Comparison of ENCODE assay signal across 31 mouse cellular contexts in genomic region chr6:114423051-114423676, GRCm38 (mm10). TPM values are rescaled to one million over a fixed set of nuclear protein-coding genes. Genes with fewer than 3 reads are reported as not detected.
DNase-seq lines count a peak whose midpoint lies in the region; ATAC-seq and TF ChIP-seq lines count a peak whose summit lies in the region.
"Had no signal": no experiment of that assay in that cellular context is flagged by ENCODE, and none has a peak within 500 bp of the region (broad histone marks: within the 10 kb centered on the region; RNA-seq: fewer than 3 reads in every experiment).

No protein-coding gene starts in this region.

- H3K36me3 ChIP-seq in kidney, embryonic 15.5 days: no peaks in the 10 kb centered on the region
- H3K36me3 ChIP-seq in lung, postnatal 0 days (ENCODE audit: insufficient read depth, low read length): no peaks in the 10 kb centered on the region
- H3K36me3 ChIP-seq in intestine, embryonic 15.5 days: no peaks in the 10 kb centered on the region
- H3K36me3 ChIP-seq in small intestine, adult 2 months (ENCODE audit: control insufficient read depth, insufficient read depth, low read length): no peaks in the 10 kb centered on the region
- H3K36me3 ChIP-seq in heart, embryonic 10.5 days: no peaks in the 10 kb centered on the region
- H3K36me3 ChIP-seq: embryonic facial prominence, embryonic 13.5 days; forebrain, embryonic 10.5 days; forebrain, embryonic 15.5 days; heart, embryonic 13.5 days; hindbrain, embryonic 15.5 days; limb, embryonic 13.5 days; midbrain, embryonic 13.5 days; stomach, embryonic 15.5 days had no signal

- no peak overlapping the region for H3K4me3 ChIP-seq in kidney, embryonic 15.5 days (replicated peaks)
- no peak overlapping the region for H3K4me3 ChIP-seq in lung, postnatal 0 days (ENCODE audit: low read depth, low read length)
- H3K4me3 ChIP-seq in lung, adult 2 months (replicated peaks; ENCODE audit: extremely low read depth, low read depth, low read length): no peak overlapping the region
- H3K4me3 ChIP-seq in intestine, embryonic 15.5 days (replicated peaks): no peak overlapping the region
- no peak overlapping the region for H3K4me3 ChIP-seq in small intestine, adult 2 months (ENCODE audit: low read depth, low read length)
- no peak overlapping the region for H3K4me3 ChIP-seq in heart, embryonic 10.5 days
- H3K4me3 ChIP-seq: embryonic facial prominence, embryonic 13.5 days; forebrain, embryonic 10.5 days; forebrain, embryonic 15.5 days; gastrocnemius, adult 2 months; heart, embryonic 13.5 days; hindbrain, embryonic 15.5 days; limb, embryonic 13.5 days; megakaryocyte, embryonic 14.5 days; midbrain, embryonic 13.5 days; stomach, embryonic 15.5 days had no signal

- no peak overlapping the region for H3K4me2 ChIP-seq in kidney, embryonic 15.5 days
- H3K4me2 ChIP-seq in lung, postnatal 0 days (replicated peaks; ENCODE audit: low read depth, low read length): no peak overlapping the region
- H3K4me2 ChIP-seq in intestine, embryonic 15.5 days (replicated peaks): no peak overlapping the region
- H3K4me2 ChIP-seq: embryonic facial prominence, embryonic 13.5 days; forebrain, embryonic 15.5 days; heart, embryonic 13.5 days; hindbrain, embryonic 15.5 days; limb, embryonic 13.5 days; liver, embryonic 11.5 days; midbrain, embryonic 13.5 days; stomach, embryonic 15.5 days had no signal

- H3K27ac ChIP-seq in kidney, embryonic 15.5 days: no peak overlapping the region
- no peak overlapping the region for H3K27ac ChIP-seq in lung, postnatal 0 days (ENCODE audit: low read length)
- H3K27ac ChIP-seq in intestine, embryonic 15.5 days: no peak overlapping the region
- H3K27ac ChIP-seq in small intestine, adult 2 months (ENCODE audit: insufficient read depth, low read depth, low read length): peak overlapping the region; percentile 10; the same call in 1 of the 2 replicates
- no peak overlapping the region for H3K27ac ChIP-seq in heart, embryonic 10.5 days
- H3K27ac ChIP-seq: embryonic facial prominence, embryonic 13.5 days; forebrain, embryonic 10.5 days; forebrain, embryonic 15.5 days; gastrocnemius, adult 2 months; heart, embryonic 13.5 days; hindbrain, embryonic 15.5 days; limb, embryonic 13.5 days; midbrain, embryonic 13.5 days; stomach, embryonic 15.5 days had no signal

- peak; percentile 12 for DNase-seq in kidney, adult 11 months
- DNase-seq in lung, postnatal 0 days (ENCODE audit: low spot score): no peak
- DNase-seq in lung, adult 2 months: no peak
- DNase-seq in heart, embryonic 10.5 days (ENCODE audit: low spot score): no peak
- DNase-seq: adrenal gland, adult 2 months; adrenal gland, postnatal 36 days; B cell, adult 2 months; cerebellum, adult 18-20 months; gastrocnemius, adult 2 months; gastrocnemius, postnatal 36 days; heart, adult 18-20 months; heart, postnatal 10 days; layer of hippocampus, adult 9-11 months; lung, postnatal 4 days; thymus, adult 18-20 months; thymus, postnatal 25 days had no signal

- no peak for TF ChIP-seq CTCF in lung, postnatal 0 days (IDR thresholded peaks at IDR 0.05)
- no peak for TF ChIP-seq CTCF in lung, adult 2 months (IDR thresholded peaks at IDR 0.05; ENCODE audit: insufficient read depth, low read length)
- no peak for TF ChIP-seq CTCF in small intestine, adult 2 months (IDR thresholded peaks at IDR 0.05; ENCODE audit: extremely low read depth, insufficient read length, insufficient replicate concordance, low read depth, low read length)

- WGBS in kidney, embryonic 15.5 days: 61% methylated on average over 9 of the region's 9 CpGs
- 58% methylated on average over 9 of the region's 9 CpGs for WGBS in lung, postnatal 0 days
- WGBS in lung, adult 2 months: 54% methylated on average over 9 of the region's 9 CpGs
- WGBS in intestine, embryonic 15.5 days: 53% methylated on average over 9 of the region's 9 CpGs
- WGBS in small intestine, adult 2 months: 25% methylated on average over 9 of the region's 9 CpGs
- WGBS in heart, embryonic 10.5 days: 71% methylated on average over 9 of the region's 9 CpGs

- H3K27me3 ChIP-seq in kidney, embryonic 15.5 days: no peaks in the 10 kb centered on the region
- 0 out of 2 replicates have a peak, but pooled peaks cover 4% of the 10 kb centered on the region for H3K27me3 ChIP-seq in lung, postnatal 0 days (replicated peaks; ENCODE audit: insufficient read depth, low read length)
- H3K27me3 ChIP-seq in intestine, embryonic 15.5 days (replicated peaks): no peaks in the 10 kb centered on the region
- no peaks in the 10 kb centered on the region for H3K27me3 ChIP-seq in small intestine, adult 2 months (ENCODE audit: control insufficient read depth, insufficient read depth, low read length)
- H3K27me3 ChIP-seq in heart, embryonic 10.5 days (ENCODE audit: insufficient read depth, poor library complexity, severe bottlenecking): peaks cover 34% of the 10 kb centered on the region; the same call in 1 of the 2 replicates
- H3K27me3 ChIP-seq: embryonic facial prominence, embryonic 13.5 days; forebrain, embryonic 15.5 days; hindbrain, embryonic 15.5 days; midbrain, embryonic 13.5 days; stomach, embryonic 15.5 days had no signal

- TF ChIP-seq EP300 in lung, postnatal 0 days (IDR thresholded peaks at IDR 0.05): no peak

- TF ChIP-seq POLR2A in lung, adult 2 months (IDR thresholded peaks at IDR 0.05; ENCODE audit: borderline replicate concordance, extremely low read depth, low read depth, low read length): no peak
- no peak for TF ChIP-seq POLR2A in small intestine, adult 2 months (IDR thresholded peaks at IDR 0.05; ENCODE audit: low read depth, low read length)

- no peaks in the 10 kb centered on the region for H3K9me3 ChIP-seq in kidney, embryonic 15.5 days (replicated peaks)
- no peaks in the 10 kb centered on the region for H3K9me3 ChIP-seq in lung, postnatal 0 days (ENCODE audit: low read length)
- no peaks in the 10 kb centered on the region for H3K9me3 ChIP-seq in intestine, embryonic 15.5 days
- no peaks in the 10 kb centered on the region for H3K9me3 ChIP-seq in heart, embryonic 10.5 days
- H3K9me3 ChIP-seq: embryonic facial prominence, embryonic 13.5 days; forebrain, embryonic 10.5 days; forebrain, embryonic 15.5 days; heart, embryonic 13.5 days; hindbrain, embryonic 15.5 days; limb, embryonic 13.5 days; megakaryocyte, embryonic 14.5 days; midbrain, embryonic 13.5 days; stomach, embryonic 15.5 days had no signal

- no peak overlapping the region for H3K9ac ChIP-seq in kidney, embryonic 15.5 days
- H3K9ac ChIP-seq in lung, postnatal 0 days (replicated peaks; ENCODE audit: low read depth): no peak overlapping the region
- H3K9ac ChIP-seq in intestine, embryonic 15.5 days: no peak overlapping the region
- H3K9ac ChIP-seq: embryonic facial prominence, embryonic 13.5 days; forebrain, embryonic 15.5 days; heart, embryonic 13.5 days; hindbrain, embryonic 15.5 days; limb, embryonic 13.5 days; midbrain, embryonic 13.5 days; stomach, embryonic 15.5 days had no signal

- ATAC-seq in kidney, embryonic 15.5 days (replicated peaks; ENCODE audit: low FRiP score): no peak; the same call in 1 of the 2 replicates
- ATAC-seq in lung, postnatal 0 days: peak; percentile 35; the same call in 1 of the 2 replicates
- ATAC-seq in intestine, embryonic 15.5 days: peak; percentile 69
- ATAC-seq: activated CD4-positive, CD25-positive, alpha-beta regulatory T cell, adult 4 months; forebrain, embryonic 15.5 days; midbrain, embryonic 13.5 days had no signal

- 0 out of 2 replicates have a peak, but pooled peaks cover 4% of the 10 kb centered on the region for H3K4me1 ChIP-seq in kidney, embryonic 15.5 days
- no peaks in the 10 kb centered on the region for H3K4me1 ChIP-seq in lung, postnatal 0 days (ENCODE audit: insufficient read depth, low read depth, low read length)
- H3K4me1 ChIP-seq in lung, adult 2 months (ENCODE audit: control insufficient read depth, insufficient read depth, low read length): no peaks in the 10 kb centered on the region
- H3K4me1 ChIP-seq in intestine, embryonic 15.5 days (replicated peaks): no peaks in the 10 kb centered on the region; the same call in 1 of the 2 replicates
- peaks cover 35% of the 10 kb centered on the region for H3K4me1 ChIP-seq in small intestine, adult 2 months (ENCODE audit: control insufficient read depth, insufficient read depth, insufficient read length, low read length)
- H3K4me1 ChIP-seq in heart, embryonic 10.5 days: no peaks in the 10 kb centered on the region
- H3K4me1 ChIP-seq: embryonic facial prominence, embryonic 13.5 days; heart, embryonic 13.5 days; limb, embryonic 13.5 days; megakaryocyte, embryonic 14.5 days had no signal

RNA-seq across cellular contexts. Expression of gene Hrh1, which starts 25.4 kb away (rescaled TPM):
- 0.21 and 0.28 TPM in 2 replicates for polyA plus RNA-seq in kidney, embryonic 15.5 days (2015; fragmentation: Nextera tagmentation; extraction: Ambion mirVana)
- polyA plus RNA-seq in lung, postnatal 0 days (2015; fragmentation: Nextera tagmentation; extraction: Ambion mirVana): 0.05 and 0.19 TPM in 2 replicates
- 0.32 and 0.66 TPM in 2 replicates for polyA plus RNA-seq in lung, adult 2 months (2012; rRNA removed)
- 0.97 and 0.98 TPM in 2 replicates for polyA plus RNA-seq in intestine, embryonic 15.5 days (2015; fragmentation: Nextera tagmentation; extraction: Ambion mirVana)
- polyA plus RNA-seq in small intestine, adult 2 months (2012; rRNA removed): 0.71 and 2.3 TPM in 2 replicates
- not detected in 2 replicates for polyA plus RNA-seq in heart, embryonic 10.5 days (2016; fragmentation: Nextera tagmentation; extraction: Ambion mirVana)
- polyA plus RNA-seq: activated CD4-positive, CD25-positive, alpha-beta regulatory T cell, adult 4 months; embryonic facial prominence, embryonic 13.5 days; heart, embryonic 13.5 days; liver, embryonic 16.5 days had no signal
